Mouse (Mus musculus): ENCODE results near the gene Ppard.
A peak's percentile ranks its signal among the peaks of the same experiment; 100 is the strongest.
"Not testable (repeated sequence)": the region's sequence is repeated elsewhere in the genome, so short reads cannot be mapped to it uniquely, and the experiment has no call there.

Gene Ppard

GRCm38 (mm10) chr17:28315611-28316160 is 83.2 kb downstream of the Ppard start:
- no peak for DNase-seq (ENCODE audit: low spot score)

DNA sequence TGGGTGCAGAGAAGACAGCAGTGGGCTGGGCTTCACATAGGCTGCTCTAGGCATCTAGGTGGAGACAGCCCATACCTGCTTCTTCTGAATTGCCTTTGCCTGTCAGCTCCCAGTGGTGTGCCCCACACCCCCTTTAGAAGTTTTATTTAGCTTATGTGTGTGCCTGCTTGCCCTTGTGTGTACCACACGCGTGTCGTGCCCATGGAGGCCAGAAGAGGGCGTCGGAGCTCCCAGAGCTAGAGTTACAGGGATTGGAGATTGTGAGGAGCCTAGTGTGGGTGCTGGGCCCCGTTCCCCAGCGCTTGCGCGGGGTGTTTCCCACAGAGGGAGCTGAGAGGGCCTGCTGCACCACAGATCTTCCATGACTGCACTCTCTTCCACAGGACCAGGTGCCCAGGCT is 84.0 kb downstream of the Ppard start:
- DNase-seq (ENCODE audit: low spot score), result no peak

GRCm38 (mm10) chr17:28317091-28317490 is 84.6 kb downstream of the Ppard start:
- no peak for DNase-seq (ENCODE audit: low spot score)

GRCm38 (mm10) chr17:28317725-28318124 is 85.2 kb downstream of the Ppard start:
- no peak for DNase-seq (ENCODE audit: low spot score)

GRCm38 (mm10) chr17:28321700-28322099 is 89.2 kb downstream of the Ppard start:
- no peak for DNase-seq (ENCODE audit: low spot score)

- no peak for DNase-seq (ENCODE audit: low spot score)
Observed at GRCm38 (mm10) chr17:28323786-28324185, 91.3 kb downstream of the Ppard start.

GRCm38 (mm10) chr17:28324416-28324815 is 91.9 kb downstream of the Ppard start:
- DNase-seq (ENCODE audit: low spot score), result not testable (repeated sequence)

GRCm38 (mm10) chr17:28325751-28326150 is 93.3 kb downstream of the Ppard start:
- no peak for DNase-seq (ENCODE audit: low spot score)

- no peak for DNase-seq (ENCODE audit: low spot score)
Observed at GRCm38 (mm10) chr17:28326951-28327350, 94.5 kb downstream of the Ppard start.

DNA sequence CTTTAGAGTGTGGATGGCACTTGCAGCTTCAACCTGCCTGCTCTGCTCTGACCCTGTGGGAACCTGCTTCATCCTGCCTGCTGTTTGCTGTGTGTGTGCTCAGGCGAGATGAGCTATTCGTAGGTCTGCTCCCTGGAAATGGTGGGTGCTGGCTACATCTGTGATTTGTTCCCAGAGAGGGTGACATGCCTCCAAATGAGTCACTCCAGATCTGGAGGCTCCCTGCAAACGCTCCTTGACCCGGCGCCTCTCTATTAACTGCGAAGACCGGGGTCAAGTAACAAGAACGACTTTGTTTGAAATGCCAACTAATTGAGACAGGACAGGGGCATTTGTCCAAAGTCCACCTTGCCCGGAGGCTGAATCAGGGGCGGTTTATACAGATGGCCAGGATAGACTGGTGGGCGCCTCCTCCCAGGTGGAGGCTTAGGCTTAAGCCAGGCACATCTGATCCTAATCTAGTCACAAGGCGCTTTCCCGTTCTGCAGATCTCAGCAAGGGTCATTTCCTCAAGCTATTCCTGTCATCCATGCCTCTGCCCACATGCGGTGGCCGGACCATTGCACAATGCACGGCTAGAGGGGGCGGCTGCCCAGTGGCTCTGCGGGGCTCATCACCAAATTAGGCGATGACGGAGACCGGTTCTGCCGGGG is 95.3 kb downstream of the Ppard start:
- DNase-seq (ENCODE audit: low spot score), result no peak

DNA sequence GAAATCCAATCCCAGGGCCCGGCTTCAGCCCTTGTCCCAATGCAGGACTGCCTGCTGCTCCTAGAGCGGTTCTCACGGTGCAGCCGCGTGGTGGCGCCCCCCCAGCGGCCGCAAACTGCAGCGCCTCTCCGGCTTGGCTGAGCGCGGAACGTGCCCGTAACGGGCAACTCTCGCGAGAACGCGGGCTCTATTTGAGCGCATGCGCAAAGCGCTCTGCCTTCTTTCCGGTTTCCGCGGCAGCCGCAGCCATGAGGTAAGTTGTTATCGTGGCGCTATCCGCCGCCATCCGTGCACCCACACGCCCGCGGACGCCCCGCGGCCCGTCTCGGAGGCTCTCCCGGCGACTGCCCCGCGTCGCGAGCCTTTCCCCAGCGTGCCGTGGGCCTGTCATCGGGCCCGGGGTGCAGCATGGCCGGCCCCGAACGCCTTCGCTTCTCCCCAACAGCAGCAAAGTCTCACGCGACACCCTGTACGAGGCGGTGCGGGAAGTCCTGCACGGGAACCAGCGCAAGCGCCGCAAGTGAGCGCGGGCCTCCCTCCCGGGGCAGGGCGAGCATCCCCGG is 95.9 kb downstream of the Ppard start, which contains the start of gene Rpl10a:
Gene Rpl10a (plus strand): TSS at position 106 of the 563 bp plus-strand sequence.
- DNase-seq (ENCODE audit: low spot score), result peak; percentile 99

- no peak for DNase-seq (ENCODE audit: low spot score)
Observed at GRCm38 (mm10) chr17:28328946-28329345, 96.4 kb downstream of the Ppard start.

DNA sequence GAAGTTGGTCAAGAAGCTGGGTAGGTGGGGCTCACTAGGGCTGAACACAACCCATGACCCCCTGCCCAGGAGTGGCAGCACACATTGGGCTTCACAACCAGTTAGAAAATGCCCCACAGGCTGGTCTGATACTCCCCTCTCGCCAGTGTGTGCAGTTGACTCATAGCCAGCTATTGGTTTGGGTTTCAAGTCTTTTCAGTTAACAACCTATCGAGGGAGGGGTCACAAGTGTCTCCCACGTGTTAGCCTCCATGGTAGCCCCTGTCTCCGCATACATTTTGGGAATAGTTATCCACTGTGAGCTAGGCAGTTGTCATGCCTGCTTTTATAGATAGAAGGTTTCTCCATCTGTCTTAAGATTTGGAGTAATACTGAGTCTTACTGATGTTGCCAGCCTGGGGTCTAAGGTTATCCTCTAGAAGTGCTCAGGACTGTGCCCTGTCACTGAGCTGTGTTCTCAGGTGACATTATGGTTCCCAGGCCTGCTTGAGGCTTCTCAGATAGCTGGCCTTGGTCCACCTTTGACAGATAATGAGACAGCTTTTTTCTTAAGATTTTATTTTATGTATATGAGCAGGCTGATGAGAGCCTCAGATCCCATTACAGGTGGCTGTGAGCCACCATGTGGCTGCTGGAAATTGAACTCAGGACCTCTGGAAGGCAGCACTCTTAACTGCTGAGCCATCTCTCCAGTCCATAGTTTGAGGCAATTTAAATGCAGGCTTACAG is 97.2 kb downstream of the Ppard start:
- DNase-seq (ENCODE audit: low spot score), result no peak

GRCm38 (mm10) chr17:28330232-28330546 is 97.7 kb downstream of the Ppard start:
- no peak for DNase-seq (ENCODE audit: low spot score)

DNA sequence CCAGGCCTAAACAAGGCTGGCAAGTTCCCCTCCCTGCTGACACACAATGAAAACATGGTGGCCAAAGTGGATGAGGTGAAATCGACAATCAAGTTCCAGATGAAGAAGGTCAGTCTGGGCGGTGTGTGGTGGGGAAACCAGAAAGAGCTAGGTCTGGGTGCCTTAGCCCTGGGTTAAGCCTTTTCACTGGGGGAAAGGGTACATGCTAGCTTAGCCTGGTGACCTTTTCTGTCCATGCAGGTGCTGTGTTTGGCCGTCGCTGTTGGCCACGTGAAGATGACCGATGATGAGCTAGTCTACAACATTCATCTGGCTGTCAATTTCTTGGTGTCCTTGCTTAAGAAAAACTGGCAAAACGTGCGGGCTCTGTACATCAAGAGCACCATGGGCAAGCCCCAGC is 98.1 kb downstream of the Ppard start:
- not testable (repeated sequence) for DNase-seq (ENCODE audit: low spot score)

DNA sequence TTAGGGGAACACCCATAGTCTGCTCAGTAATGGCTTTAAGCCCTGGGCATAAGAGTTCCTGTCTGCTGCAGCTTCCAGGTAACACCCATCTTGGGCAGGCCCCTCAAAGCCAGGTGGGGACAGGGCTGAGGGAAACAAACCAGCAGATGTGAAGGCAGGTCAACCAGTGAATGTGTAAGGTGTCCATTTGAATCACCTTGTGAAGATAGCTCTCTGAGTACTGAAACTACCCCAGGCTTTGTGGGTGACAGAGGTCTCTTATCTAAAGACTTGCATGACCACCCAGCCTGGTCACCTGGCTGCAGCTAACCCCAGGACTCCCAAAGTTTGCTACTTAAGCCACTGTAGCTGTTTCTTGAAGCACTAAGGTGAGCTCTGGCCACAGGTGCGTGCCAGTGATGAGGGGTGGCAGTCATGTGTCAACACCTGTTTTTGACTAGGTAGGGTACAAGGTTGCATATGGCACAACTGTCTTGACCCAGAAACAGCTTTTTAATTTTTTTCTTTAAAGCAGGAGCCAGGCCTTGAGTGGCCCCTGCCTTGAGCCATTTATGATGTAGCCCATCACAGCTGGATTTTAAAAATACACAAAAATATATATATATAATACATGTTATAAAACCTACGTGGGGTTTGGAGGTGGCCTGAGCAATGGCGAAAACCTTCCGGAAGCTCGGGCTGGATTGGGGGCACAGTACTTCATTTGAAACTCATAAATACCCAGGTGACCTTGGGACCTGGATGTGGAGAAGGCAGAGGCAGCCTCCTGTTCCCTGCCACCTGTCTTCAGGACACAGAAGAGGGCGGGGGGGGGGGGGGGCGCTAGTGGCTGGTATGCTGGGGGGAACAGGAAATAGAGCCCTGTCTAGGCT is 99.0 kb downstream of the Ppard start:
- no peak for DNase-seq (ENCODE audit: low spot score)

- DNase-seq (ENCODE audit: low spot score), result no peak
Observed at GRCm38 (mm10) chr17:28332113-28332914, 99.8 kb downstream of the Ppard start.

GRCm38 (mm10) chr17:28332915-28333546 is 100.5 kb downstream of the Ppard start:
- DNase-seq (ENCODE audit: low spot score), result no peak

DNA sequence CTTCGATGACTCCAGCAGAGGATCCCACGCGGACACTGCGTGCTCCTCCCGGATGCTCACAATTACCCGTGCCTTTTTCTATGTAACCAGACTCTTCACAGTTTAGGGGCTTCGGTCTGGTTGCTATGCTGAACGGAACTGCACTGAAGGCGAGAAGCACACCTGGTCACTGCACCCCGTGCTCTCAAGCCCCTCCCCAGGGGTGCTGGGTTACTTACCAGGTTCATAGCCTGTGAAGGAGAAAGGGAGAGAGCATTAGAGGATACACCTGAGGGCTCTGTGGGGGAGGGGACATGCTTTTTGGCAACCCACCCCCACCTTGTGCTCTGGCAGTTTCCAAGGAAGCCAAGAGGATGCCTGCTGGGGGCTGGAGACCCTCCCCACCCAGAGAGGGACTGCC is 102.8 kb downstream of the Ppard start:
- no peak for DNase-seq (ENCODE audit: low spot score)

DNA sequence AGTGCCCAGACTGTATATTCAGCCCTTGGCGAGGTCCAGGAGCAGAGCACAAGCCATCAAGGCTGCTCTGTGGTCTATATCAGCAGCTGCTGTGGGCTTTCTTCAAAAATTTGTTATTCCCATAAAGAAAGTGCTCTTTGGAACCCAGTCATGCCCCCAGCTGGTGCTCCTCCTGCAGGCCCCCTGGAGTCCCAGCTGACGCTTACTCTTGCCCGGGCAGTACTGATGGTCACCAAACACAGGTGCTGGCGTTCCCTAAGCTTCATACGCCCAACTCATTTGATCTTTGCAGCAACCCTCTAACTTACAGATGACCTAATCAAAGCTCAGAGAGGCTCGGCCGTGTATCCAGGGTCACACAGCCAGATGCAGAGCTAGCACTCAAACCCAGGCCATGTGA is 105.0 kb downstream of the Ppard start:
- no peak for DNase-seq (ENCODE audit: low spot score)

GRCm38 (mm10) chr17:28340578-28340977 is 108.1 kb downstream of the Ppard start:
- peak; percentile 54 for DNase-seq (ENCODE audit: low spot score)
